In the genomic region with DNA sequence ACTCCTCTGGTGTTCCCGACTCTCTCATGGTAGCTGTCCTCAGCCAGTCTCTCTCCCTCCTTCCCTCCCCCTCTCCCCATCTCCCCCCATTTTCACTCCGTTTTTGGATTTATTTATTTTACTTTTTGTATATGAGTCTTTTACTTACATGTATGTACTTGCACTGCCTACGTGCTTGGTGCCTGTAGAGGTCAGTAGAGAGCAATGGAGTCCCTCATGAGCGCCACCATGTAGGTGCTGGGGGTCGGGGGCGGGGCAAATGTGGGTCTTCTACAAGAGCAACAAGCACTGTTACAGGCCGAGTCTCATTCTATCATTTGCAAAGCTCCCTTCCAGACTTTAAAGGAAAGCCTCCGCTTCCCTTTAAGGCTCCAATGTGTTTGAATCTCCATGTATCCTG, we compare ENCODE assay signal across 13 mouse cellular contexts.
DNase-seq lines count a peak whose midpoint lies in the region; ATAC-seq and TF ChIP-seq lines count a peak whose summit lies in the region.
"Had no signal": no experiment of that assay in that cellular context is flagged by ENCODE, and none has a peak within 500 bp of the region (broad histone marks: within the 10 kb centered on the region; RNA-seq: fewer than 3 reads in every experiment).

No protein-coding gene starts in this region.

- no peak overlapping the region for H3K4me2 ChIP-seq in heart, postnatal 0 days (ENCODE audit: low read depth, low read length)
- no peak overlapping the region for H3K4me2 ChIP-seq in heart, embryonic 11.5 days
- H3K4me2 ChIP-seq: forebrain, embryonic 15.5 days; limb, embryonic 12.5 days had no signal

- no peak overlapping the region for H3K4me3 ChIP-seq in heart, postnatal 0 days (ENCODE audit: low read depth, low read length)
- H3K4me3 ChIP-seq in heart, embryonic 11.5 days (ENCODE audit: low read depth, low read length), result no peak overlapping the region
- no peak overlapping the region for H3K4me3 ChIP-seq in testis, adult 2 months (ENCODE audit: control insufficient read depth, low read depth, low read length)
- H3K4me3 ChIP-seq: forebrain, embryonic 15.5 days; heart, embryonic 10.5 days; limb, embryonic 12.5 days had no signal

- no peak for ATAC-seq in heart, postnatal 0 days (ENCODE audit: insufficient read depth, low read depth)
- no peak for ATAC-seq in heart, embryonic 11.5 days (replicated peaks; ENCODE audit: insufficient number of reproducible peaks, low FRiP score, low TSS enrichment)
- ATAC-seq in common myeloid progenitor, adult 5-6 weeks (replicated peaks; ENCODE audit: low read depth, poor library complexity, severe bottlenecking), result peak; percentile 78
- ATAC-seq: forebrain, embryonic 15.5 days had no signal

- intact Hi-C loops in left cerebral cortex, postnatal 14 days (cut with DNase I), result no loop called here

- no peaks in the 10 kb centered on the region for H3K9me3 ChIP-seq in heart, postnatal 0 days (replicated peaks; ENCODE audit: control insufficient read depth, low read length)
- H3K9me3 ChIP-seq in heart, embryonic 11.5 days (replicated peaks; ENCODE audit: control insufficient read depth, low read length), result no peaks in the 10 kb centered on the region
- H3K9me3 ChIP-seq: forebrain, embryonic 15.5 days; heart, embryonic 10.5 days; limb, embryonic 12.5 days had no signal

- H3K4me1 ChIP-seq in heart, postnatal 0 days (ENCODE audit: control insufficient read depth, insufficient read depth), result no peaks in the 10 kb centered on the region
- H3K4me1 ChIP-seq in heart, embryonic 11.5 days (ENCODE audit: control insufficient read depth, insufficient read depth, low read length), result no peaks in the 10 kb centered on the region
- no peaks in the 10 kb centered on the region for H3K4me1 ChIP-seq in testis, adult 2 months (ENCODE audit: control insufficient read depth, insufficient read depth, low read length)
- H3K4me1 ChIP-seq: forebrain, embryonic 15.5 days; heart, embryonic 10.5 days; limb, embryonic 12.5 days had no signal

- no peaks in the 10 kb centered on the region for H3K36me3 ChIP-seq in heart, postnatal 0 days (replicated peaks; ENCODE audit: control insufficient read depth, insufficient read depth, low read length)
- no peaks in the 10 kb centered on the region for H3K36me3 ChIP-seq in heart, embryonic 11.5 days (ENCODE audit: control insufficient read depth, insufficient read depth, low read length)
- no peaks in the 10 kb centered on the region for H3K36me3 ChIP-seq in testis, adult 2 months (ENCODE audit: control insufficient read depth, insufficient read depth, low read length)
- no peaks in the 10 kb centered on the region for H3K36me3 ChIP-seq in splenic B cell, adult 2 months (ENCODE audit: control insufficient read depth, insufficient read depth, low read length, poor library complexity, severe bottlenecking)
- H3K36me3 ChIP-seq: forebrain, embryonic 15.5 days; heart, embryonic 10.5 days; limb, embryonic 12.5 days had no signal

- no peak overlapping the region for H3K27ac ChIP-seq in heart, postnatal 0 days (ENCODE audit: low read depth)
- no peak overlapping the region for H3K27ac ChIP-seq in heart, embryonic 11.5 days (ENCODE audit: low read depth, low read length)
- H3K27ac ChIP-seq in testis, adult 2 months (ENCODE audit: control insufficient read depth, insufficient read depth, low read depth, low read length), result no peak overlapping the region
- H3K27ac ChIP-seq: forebrain, embryonic 15.5 days; heart, embryonic 10.5 days; limb, embryonic 12.5 days had no signal

- 63% methylated on average over 8 of the region's 8 CpGs for WGBS in heart, postnatal 0 days
- WGBS in heart, embryonic 11.5 days (ENCODE audit: insufficient replicate concordance), result 58% methylated on average over 8 of the region's 8 CpGs

- TF ChIP-seq CTCF in heart, postnatal 0 days (IDR thresholded peaks at IDR 0.05; ENCODE audit: low read depth), result peak; percentile 46
- TF ChIP-seq CTCF in testis, adult 2 months (IDR thresholded peaks at IDR 0.05; ENCODE audit: control insufficient read depth, insufficient read depth, insufficient replicate concordance, low read depth, low read length), result peak; percentile 24; the same call in 1 of the 2 replicates

- TF ChIP-seq EP300 in heart, postnatal 0 days (IDR thresholded peaks at IDR 0.05; ENCODE audit: low read depth), result no peak

- TF ChIP-seq POLR2A in testis, adult 2 months (IDR thresholded peaks at IDR 0.05; ENCODE audit: control insufficient read depth, low read depth, low read length), result no peak

- no peaks in the 10 kb centered on the region for H3K27me3 ChIP-seq in heart, postnatal 0 days (ENCODE audit: control insufficient read depth, insufficient read depth, low read length)
- H3K27me3 ChIP-seq in heart, embryonic 11.5 days (ENCODE audit: control insufficient read depth, insufficient read depth, low read length), result no peaks in the 10 kb centered on the region
- H3K27me3 ChIP-seq in testis, adult 2 months (ENCODE audit: control insufficient read depth, insufficient read depth, low read length), result no peaks in the 10 kb centered on the region
- no peaks in the 10 kb centered on the region for H3K27me3 ChIP-seq in splenic B cell, adult 2 months (ENCODE audit: control insufficient read depth, insufficient read depth, low read length, poor library complexity, severe bottlenecking)
- H3K27me3 ChIP-seq: forebrain, embryonic 15.5 days; limb, embryonic 12.5 days had no signal

- no peak overlapping the region for H3K9ac ChIP-seq in heart, postnatal 0 days (replicated peaks; ENCODE audit: low read depth, low read length)
- no peak overlapping the region for H3K9ac ChIP-seq in heart, embryonic 11.5 days (ENCODE audit: low read depth, low read length)
- H3K9ac ChIP-seq: forebrain, embryonic 15.5 days; limb, embryonic 12.5 days had no signal

- DNase-seq in heart, postnatal 0 days (ENCODE audit: low spot score), result no peak
- no peak for DNase-seq in testis, postnatal 10 days (ENCODE audit: low spot score)
- DNase-seq in splenic B cell, adult 2 months (ENCODE audit: low read depth, low spot score), result peak; percentile 70
- no peak for DNase-seq in heart, postnatal 4 days
- no peak for DNase-seq in left cerebral cortex, postnatal 14 days (ENCODE audit: low spot score in 2 of 2)
- DNase-seq: kidney, postnatal 10 days; midbrain, embryonic 14.5 days had no signal
